Mouse (Mus musculus) frontal cortex, adult 2 months (tissue): Measurements from ENCODE around the gene F2r. TPM values are rescaled to one million over a fixed set of nuclear protein-coding genes. Genes with fewer than 3 reads are reported as not detected.

Source experiments
- polyA plus RNA-seq: library from polyadenylated mRNA; depleted of rRNA; stranded (reverse); fragments of >200 nt; gene quantifications from 2 replicates; pipeline ENCODE4 v1.2.3, GENCODE M21; 2012; rRNA removed

F2r gene
- polyA plus RNA-seq, 1 experiment = 3.7 TPM

Other genes with a start within 250 kb of the F2r start
- gene Aggf1, start 243.1 kb downstream of the F2r start, polyA plus RNA-seq = 37.5 and 39.1 TPM in 2 replicates
- 21.1 and 21.7 TPM in 2 replicates for gene Crhbp, start 173.6 kb downstream of the F2r start, polyA plus RNA-seq
- gene S100z, start 139.8 kb downstream of the F2r start, polyA plus RNA-seq = not detected in 2 replicates
- 0.38 and 0.46 TPM in 2 replicates for gene F2rl1, start 93.3 kb downstream of the F2r start, polyA plus RNA-seq
- gene F2rl2, start 78.4 kb upstream of the F2r start, polyA plus RNA-seq = 0.99 and 1.3 TPM in 2 replicates